Mouse (Mus musculus): ENCODE data around the gene Olfr855.

The Olfr855 gene

DNA sequence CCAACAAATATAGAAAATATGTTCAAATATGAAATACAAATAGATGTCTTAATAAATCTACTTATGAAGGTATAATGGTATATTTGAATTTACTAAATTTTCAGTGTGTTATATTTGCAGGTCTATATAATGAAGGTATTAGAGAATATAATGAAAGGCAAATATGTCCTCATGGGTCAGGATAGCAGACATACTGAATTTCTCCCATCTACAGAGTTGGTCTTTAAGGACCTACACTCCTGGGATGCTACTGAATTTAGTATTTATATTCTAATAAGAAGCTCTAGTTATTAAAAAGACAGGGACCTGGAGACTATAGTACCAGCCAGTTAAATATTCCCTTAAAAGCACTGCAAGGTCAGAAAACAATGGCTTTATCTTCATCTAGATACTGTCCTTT lies at the start of gene Olfr855:
TSS of gene Olfr855 (plus strand) at position 301 of the 400 bp plus-strand sequence.
- no peak for DNase-seq

GRCm38 (mm10) chr9:19540976-19541375 lies 41.4 kb upstream of the Olfr855 start, which contains the start of gene Olfr853:
Gene Olfr853, minus strand, starts transcription at chr9:19541076.
- no peak for DNase-seq

- DNase-seq, result no peak
Observed at GRCm38 (mm10) chr9:19567282-19567681, 15.1 kb upstream of the Olfr855 start, which contains the start of gene Olfr854. Gene Olfr854, minus strand, starts transcription at chr9:19567382.

DNA sequence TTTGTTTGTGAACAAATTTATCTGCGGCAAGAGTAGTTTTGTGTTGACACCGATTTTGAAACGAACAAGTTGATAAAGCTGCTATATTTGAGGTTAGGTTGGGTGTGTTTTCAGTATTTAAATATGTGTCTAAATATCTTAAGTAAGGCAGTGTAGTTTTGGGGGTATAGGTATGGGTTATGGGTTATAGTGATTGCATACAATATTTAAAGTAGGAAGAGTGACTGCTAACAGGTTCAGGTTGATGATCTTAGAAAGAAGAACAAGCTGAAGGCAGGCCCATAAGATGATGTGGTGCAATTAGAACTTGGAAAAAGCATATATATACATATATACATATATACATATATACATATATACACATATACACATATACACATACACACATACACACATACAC lies 38.9 kb downstream of the Olfr855 start:
- no peak for DNase-seq

DNA sequence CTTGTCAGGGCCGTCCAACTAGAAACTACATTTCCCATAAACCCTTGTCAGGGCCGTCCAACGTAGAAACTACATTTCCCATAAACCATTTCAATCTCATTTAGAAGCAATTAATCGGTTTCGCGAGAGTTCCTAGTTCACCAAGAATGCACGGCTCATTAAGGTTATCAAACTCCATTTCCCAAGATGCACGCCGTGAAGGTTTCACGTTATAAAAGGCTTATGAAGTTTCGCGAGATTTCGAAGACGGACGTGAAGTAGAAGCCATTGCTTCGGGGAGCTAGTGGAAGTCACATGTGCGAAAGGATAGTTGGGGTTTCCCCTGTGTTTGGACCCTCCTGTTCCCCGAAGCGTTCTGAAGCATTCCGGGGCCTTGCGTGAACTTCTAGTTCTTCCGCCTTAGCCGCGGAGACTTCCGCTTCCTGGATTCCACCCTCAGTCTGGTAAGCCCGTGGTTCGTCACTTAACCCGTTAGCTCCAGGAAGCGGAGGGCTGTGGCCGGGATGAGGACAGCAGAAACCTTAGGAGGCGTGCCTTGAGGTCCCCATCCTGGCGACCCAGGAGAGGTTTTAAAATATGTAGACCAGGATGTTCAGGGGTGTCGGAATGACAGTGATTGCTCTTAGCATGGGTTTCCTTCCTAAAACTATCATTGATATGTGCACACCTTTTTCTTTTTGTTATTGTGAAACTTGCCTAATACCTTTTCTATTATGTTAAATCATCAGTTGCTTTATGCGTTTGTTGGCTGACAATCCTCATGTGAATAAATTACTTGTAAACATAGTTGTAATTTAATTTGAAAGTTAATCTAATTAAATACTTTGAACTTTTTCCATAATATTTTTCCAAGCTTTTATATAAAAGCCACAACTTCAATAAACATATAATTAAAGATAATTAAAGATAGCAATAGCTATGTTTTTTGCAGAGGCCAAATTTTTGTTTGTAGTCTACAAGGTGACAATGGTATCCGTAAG lies 39.7 kb downstream of the Olfr855 start, which contains the start of gene Zfp317:
TSS of gene Zfp317 (plus strand) at position 260 of the 980 bp plus-strand sequence.
- DNase-seq, result peak; percentile 72 to 88

DNA sequence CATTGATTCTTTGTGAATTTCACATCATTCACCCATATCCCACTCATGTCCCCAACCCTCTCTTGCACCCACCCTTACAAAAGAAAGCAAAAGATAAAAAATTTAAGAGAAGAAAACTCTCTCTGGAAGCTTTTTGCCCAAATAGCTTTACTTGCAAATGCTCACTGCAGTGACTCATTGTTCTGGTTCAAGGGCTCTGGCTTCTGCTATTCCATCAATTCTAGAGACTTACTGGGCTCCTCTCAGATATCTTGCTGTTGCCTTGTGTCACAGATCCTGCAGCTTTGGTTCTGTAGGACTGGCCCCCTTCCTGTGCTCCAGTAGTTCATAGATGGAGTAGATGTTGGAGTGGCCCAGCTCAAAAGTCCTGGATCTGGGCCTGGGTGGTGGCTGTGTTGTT lies 47.2 kb downstream of the Olfr855 start:
- no peak for DNase-seq

All from cerebellum, postnatal 36 days (tissue).